Mouse (Mus musculus): Measurements from ENCODE around the gene Dnajc10.

The Dnajc10 gene

GRCm38 (mm10) chr2:80315242-80316161, at the start of gene Dnajc10:
Dnajc10 (plus strand) TSS chr2:80315466.
- peak; percentile 63 for DNase-seq (ENCODE audit: low read depth)

- peak; percentile 43 for DNase-seq (ENCODE audit: low read depth)
These were observed 48.4 kb upstream of the Dnajc10 start for GRCm38 (mm10) chr2:80266894-80267293.

- no peak for DNase-seq (ENCODE audit: low read depth)
These were observed 47.2 kb upstream of the Dnajc10 start for GRCm38 (mm10) chr2:80268053-80268452.

GRCm38 (mm10) chr2:80271431-80271830, 43.8 kb upstream of the Dnajc10 start:
- no peak for DNase-seq (ENCODE audit: low read depth)

GRCm38 (mm10) chr2:80273038-80273437, 42.2 kb upstream of the Dnajc10 start:
- DNase-seq (ENCODE audit: low read depth): no peak

- DNase-seq (ENCODE audit: low read depth): no peak
These were observed 41.5 kb upstream of the Dnajc10 start for GRCm38 (mm10) chr2:80273763-80274162.

- DNase-seq (ENCODE audit: low read depth): peak; percentile 26
These were observed 40.1 kb upstream of the Dnajc10 start for GRCm38 (mm10) chr2:80275136-80275535.

GRCm38 (mm10) chr2:80282214-80282613, 33.1 kb upstream of the Dnajc10 start:
- DNase-seq (ENCODE audit: low read depth): no peak

- no peak for DNase-seq (ENCODE audit: low read depth)
These were observed 28.9 kb upstream of the Dnajc10 start for GRCm38 (mm10) chr2:80286397-80286796.

- DNase-seq (ENCODE audit: low read depth): no peak
These were observed 23.1 kb upstream of the Dnajc10 start, which contains the start of gene Prdx6b for GRCm38 (mm10) chr2:80292172-80292571. Prdx6b (plus strand) TSS chr2:80292472.

- DNase-seq (ENCODE audit: low read depth): no peak
These were observed 16.9 kb upstream of the Dnajc10 start for GRCm38 (mm10) chr2:80298334-80298733.

GRCm38 (mm10) chr2:80300806-80301205, 14.5 kb upstream of the Dnajc10 start:
- peak; percentile 23 for DNase-seq (ENCODE audit: low read depth)

GRCm38 (mm10) chr2:80303957-80304356, 11.3 kb upstream of the Dnajc10 start:
- no peak for DNase-seq (ENCODE audit: low read depth)

GRCm38 (mm10) chr2:80307701-80308100, 7.6 kb upstream of the Dnajc10 start:
- no peak for DNase-seq (ENCODE audit: low read depth)

- DNase-seq (ENCODE audit: low read depth): no peak
These were observed 5.5 kb upstream of the Dnajc10 start for GRCm38 (mm10) chr2:80309775-80310174.

- DNase-seq (ENCODE audit: low read depth): no peak
These were observed 4.5 kb upstream of the Dnajc10 start for GRCm38 (mm10) chr2:80310772-80311171.

GRCm38 (mm10) chr2:80311350-80311749, 3.9 kb upstream of the Dnajc10 start:
- DNase-seq (ENCODE audit: low read depth): no peak

GRCm38 (mm10) chr2:80314201-80314600, 1.1 kb upstream of the Dnajc10 start:
- no peak for DNase-seq (ENCODE audit: low read depth)

GRCm38 (mm10) chr2:80314854-80315241, 418 bp upstream of the Dnajc10 start:
- no peak for DNase-seq (ENCODE audit: low read depth)

GRCm38 (mm10) chr2:80322878-80323277, 7.6 kb downstream of the Dnajc10 start:
- no peak for DNase-seq (ENCODE audit: low read depth)

GRCm38 (mm10) chr2:80325779-80326178, 10.5 kb downstream of the Dnajc10 start:
- no peak for DNase-seq (ENCODE audit: low read depth)

GRCm38 (mm10) chr2:80327272-80327671, 12.0 kb downstream of the Dnajc10 start:
- no peak for DNase-seq (ENCODE audit: low read depth)

- no peak for DNase-seq (ENCODE audit: low read depth)
These were observed 13.8 kb downstream of the Dnajc10 start for GRCm38 (mm10) chr2:80328961-80329653.
